Mouse (Mus musculus) spleen, adult 2 months (tissue): ENCODE results near the gene Pde4dip.

ENCODE experiments used
- CTCF ChIP-seq: fragments of 200-500 bp; IDR thresholded peaks from 2 replicates; pipeline ENCODE4 v1.5.1; 2011; ENCODE audit warnings: mild to moderate bottlenecking, inconsistent platforms; ENCODE audit not compliant: insufficient read depth, insufficient read length, insufficient replicate concordance; ENCODE audit errors: extremely low read depth
- POLR2A ChIP-seq: fragments of 200-500 bp; IDR thresholded peaks from 2 replicates; pipeline ENCODE4 v1.6.1; 2011; ENCODE audit warnings: low read depth, low read length, inconsistent platforms

DNA sequence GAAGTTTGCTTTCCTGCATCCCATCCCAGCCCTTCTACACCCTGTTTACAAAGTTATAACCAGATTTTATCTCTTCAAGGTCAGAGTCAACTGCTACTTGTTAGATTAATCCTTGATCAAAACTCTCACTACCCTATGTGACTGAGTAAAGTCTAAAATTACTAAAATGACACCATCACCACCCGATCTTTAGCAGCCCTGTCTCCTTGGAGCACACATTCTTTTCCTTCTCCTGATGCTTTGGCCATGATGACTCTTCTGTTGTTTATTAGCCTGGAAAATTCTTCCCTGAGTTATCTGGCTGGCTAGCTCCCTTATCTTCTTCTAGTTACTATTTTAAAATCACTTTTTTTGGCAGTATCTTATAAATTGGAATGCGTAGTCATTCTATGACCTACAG lies 82.9 kb downstream of the Pde4dip start:
- TF ChIP-seq POLR2A (no peak), CTCF (no peak)
